Mouse (Mus musculus): ENCODE results near the gene Glyatl3. TPM values are rescaled to one million over a fixed set of nuclear protein-coding genes. Genes with fewer than 3 reads are reported as not detected.

Gene Glyatl3
- polyA plus RNA-seq (2012; rRNA removed), result not detected in 2 replicates

DNA sequence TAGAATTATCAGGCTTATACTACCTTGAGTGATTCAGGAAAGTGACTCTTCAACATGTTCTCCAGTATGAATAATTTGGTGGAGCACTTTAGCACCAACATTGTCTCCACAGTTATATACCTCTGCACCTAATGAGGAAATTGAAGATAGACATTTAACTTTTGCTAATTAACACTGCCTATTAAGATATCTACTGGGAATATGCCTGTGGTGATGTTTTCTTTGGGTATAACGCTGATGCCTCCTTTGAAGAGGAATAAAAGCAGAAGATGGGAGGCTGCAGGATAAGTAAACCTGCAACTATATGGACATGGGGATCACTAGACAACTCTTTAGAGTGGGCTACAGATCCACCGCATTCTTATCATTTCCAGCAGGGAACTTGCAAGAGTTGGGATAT lies at the start of gene Glyatl3:
Gene Glyatl3, minus strand, starts transcription at position 101 of the 400 bp plus-strand sequence.
- no peak for DNase-seq
- H3K27ac ChIP-seq (ENCODE audit: insufficient read depth, low read depth, low read length), result no peak within 1 kb of the TSS
- no peaks in the 10 kb centered on the region for H3K27me3 ChIP-seq (replicated peaks; ENCODE audit: control insufficient read depth, insufficient read depth, low read length)
- WGBS, result 94% methylated on average over 2 of the region's 2 CpGs
- no peak within 1 kb of the TSS for H3K4me3 ChIP-seq (ENCODE audit: insufficient read depth, low read depth, low read length)
- TF ChIP-seq CTCF (conservative IDR thresholded peaks at IDR 0.05; ENCODE audit: insufficient read depth, insufficient read length, low read depth, low read length) (no peak), POLR2A (IDR thresholded peaks at IDR 0.05; ENCODE audit: low read depth, low read length) (no peak)
- no peaks in the 10 kb centered on the region for H3K36me3 ChIP-seq (ENCODE audit: control insufficient read depth, insufficient read depth, low read length)
- no peaks in the 10 kb centered on the region for H3K4me1 ChIP-seq (ENCODE audit: control insufficient read depth, insufficient read depth, low read length)

- TF ChIP-seq CTCF (conservative IDR thresholded peaks at IDR 0.05; ENCODE audit: insufficient read depth, insufficient read length, low read depth, low read length), result no peak
- Histone ChIP-seq H3K27ac (ENCODE audit: insufficient read depth, low read depth, low read length) (no peak overlapping the region), H3K4me1 (ENCODE audit: control insufficient read depth, insufficient read depth, low read length) (no peaks in the 10 kb centered on the region), H3K36me3 (ENCODE audit: control insufficient read depth, insufficient read depth, low read length) (peaks cover 14% of the 10 kb centered on the region), H3K4me3 (ENCODE audit: insufficient read depth, low read depth, low read length) (no peak overlapping the region), H3K27me3 (replicated peaks; ENCODE audit: control insufficient read depth, insufficient read depth, low read length) (no peaks in the 10 kb centered on the region)
- WGBS, result 83% methylated on average over 3 of the region's 3 CpGs
- DNase-seq, result no peak
Observed at GRCm38 (mm10) chr17:40948518-40948917, 34.4 kb upstream of the Glyatl3 start.

GRCm38 (mm10) chr17:40934420-40935231 lies 20.5 kb upstream of the Glyatl3 start, which contains the start of the genes Mut and Cenpq:
Gene Mut, plus strand, starts transcription at chr17:40934685.
Gene Cenpq, minus strand, starts transcription at chr17:40935047.
- peaks cover 3% of the 10 kb centered on the region; the same call in 1 of the 2 replicates for H3K36me3 ChIP-seq (ENCODE audit: control insufficient read depth, insufficient read depth, low read length)
- peak; percentile 42 for TF ChIP-seq POLR2A (IDR thresholded peaks at IDR 0.05; ENCODE audit: low read depth, low read length)
- TF ChIP-seq CTCF (conservative IDR thresholded peaks at IDR 0.05; ENCODE audit: insufficient read depth, insufficient read length, low read depth, low read length), result no peak
- H3K27me3 ChIP-seq (replicated peaks; ENCODE audit: control insufficient read depth, insufficient read depth, low read length), result no peaks in the 10 kb centered on the region
- DNase-seq, result peak; percentile 99
- WGBS, result under 1% methylated on average over 50 of the region's 50 CpGs
- H3K4me1 ChIP-seq (ENCODE audit: control insufficient read depth, insufficient read depth, low read length), result 0 out of 2 replicates have a peak, but pooled peaks cover 3% of the 10 kb centered on the region
- H3K27ac ChIP-seq (ENCODE audit: insufficient read depth, low read depth, low read length), result peak within 1 kb of the TSS; percentile 99
- peak within 1 kb of the TSS; percentile 90 for H3K4me3 ChIP-seq (ENCODE audit: insufficient read depth, low read depth, low read length)

DNA sequence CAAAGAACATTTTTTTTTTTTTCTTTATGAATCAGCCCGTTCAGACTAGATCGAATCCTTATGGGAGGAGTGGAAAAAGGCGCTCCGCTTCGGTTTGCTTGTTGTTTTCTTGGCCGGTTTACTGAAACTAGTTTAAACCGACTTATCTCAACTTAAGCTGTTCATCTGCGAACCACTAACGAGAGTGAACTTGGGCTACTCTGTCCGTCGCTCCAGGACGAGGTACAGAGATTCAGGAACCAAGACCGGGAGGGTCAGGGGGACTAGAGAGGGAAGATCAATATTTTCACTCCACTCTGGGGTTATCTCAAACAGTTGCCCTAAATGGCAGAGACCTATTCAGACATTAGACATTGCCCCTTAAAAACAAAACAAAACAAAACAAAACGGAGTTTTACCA lies 19.8 kb upstream of the Glyatl3 start:
- no peak for DNase-seq
- H3K4me3 ChIP-seq (ENCODE audit: insufficient read depth, low read depth, low read length), result peak overlapping the region; percentile 51
- WGBS, result under 1% methylated on average over 14 of the region's 14 CpGs
- no peak overlapping the region for H3K27ac ChIP-seq (ENCODE audit: insufficient read depth, low read depth, low read length)
- H3K36me3 ChIP-seq (ENCODE audit: control insufficient read depth, insufficient read depth, low read length), result peaks cover 3% of the 10 kb centered on the region; the same call in 1 of the 2 replicates
- no peaks in the 10 kb centered on the region for H3K27me3 ChIP-seq (replicated peaks; ENCODE audit: control insufficient read depth, insufficient read depth, low read length)
- 0 out of 2 replicates have a peak, but pooled peaks cover 3% of the 10 kb centered on the region for H3K4me1 ChIP-seq (ENCODE audit: control insufficient read depth, insufficient read depth, low read length)
- TF ChIP-seq POLR2A (IDR thresholded peaks at IDR 0.05; ENCODE audit: low read depth, low read length) (no peak), CTCF (conservative IDR thresholded peaks at IDR 0.05; ENCODE audit: insufficient read depth, insufficient read length, low read depth, low read length) (no peak)

DNA sequence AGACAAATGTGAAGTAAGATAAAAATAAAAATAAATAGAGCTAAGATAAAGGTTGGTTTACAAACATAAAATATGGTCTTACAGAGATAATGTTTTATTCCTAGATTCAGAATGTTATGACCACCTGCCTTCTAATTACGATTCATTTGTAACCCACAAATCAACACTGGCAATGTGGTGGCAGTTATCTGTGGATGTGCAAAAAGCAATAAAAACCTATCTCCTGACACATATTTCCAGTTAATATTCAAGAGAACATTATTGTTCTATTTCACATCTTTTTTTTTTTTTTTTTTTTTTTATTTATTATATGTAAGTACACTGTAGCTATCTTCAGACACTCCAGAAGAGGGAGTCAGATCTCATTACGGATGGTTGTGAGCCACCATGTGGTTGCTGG lies 1.3 kb upstream of the Glyatl3 start:
- no peak for DNase-seq
- WGBS, result 97% methylated on average over 2 of the region's 2 CpGs
- Histone ChIP-seq H3K36me3 (ENCODE audit: control insufficient read depth, insufficient read depth, low read length) (no peaks in the 10 kb centered on the region), H3K27ac (ENCODE audit: insufficient read depth, low read depth, low read length) (no peak overlapping the region), H3K4me1 (ENCODE audit: control insufficient read depth, insufficient read depth, low read length) (no peaks in the 10 kb centered on the region), H3K4me3 (ENCODE audit: insufficient read depth, low read depth, low read length) (no peak overlapping the region), H3K27me3 (replicated peaks; ENCODE audit: control insufficient read depth, insufficient read depth, low read length) (no peaks in the 10 kb centered on the region)
- TF ChIP-seq CTCF (conservative IDR thresholded peaks at IDR 0.05; ENCODE audit: insufficient read depth, insufficient read length, low read depth, low read length) (no peak), POLR2A (IDR thresholded peaks at IDR 0.05; ENCODE audit: low read depth, low read length) (no peak)

DNA sequence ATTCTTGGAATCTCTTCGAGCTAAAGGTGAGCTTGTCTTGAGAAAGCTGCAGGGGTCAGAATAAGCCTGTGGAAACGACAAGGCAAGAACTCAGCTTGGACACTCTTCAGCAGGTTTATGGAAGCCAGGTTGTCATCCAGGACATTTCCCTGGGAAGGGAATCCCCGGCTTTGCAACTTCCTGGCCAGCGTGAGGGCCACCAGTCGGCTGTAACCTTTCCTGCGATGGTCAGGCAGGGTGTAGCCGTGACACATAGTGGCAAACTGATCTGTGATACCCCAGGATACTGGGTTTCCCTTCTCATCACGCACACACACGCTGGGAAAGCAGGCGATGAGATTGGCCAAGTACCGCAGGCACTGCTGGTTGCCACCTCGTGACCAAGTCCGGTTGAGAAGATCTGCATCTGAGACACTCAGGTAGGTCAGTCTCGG lies 9.4 kb downstream of the Glyatl3 start:
- no peak for TF ChIP-seq POLR2A (IDR thresholded peaks at IDR 0.05; ENCODE audit: low read depth, low read length)
- TF ChIP-seq CTCF (conservative IDR thresholded peaks at IDR 0.05; ENCODE audit: insufficient read depth, insufficient read length, low read depth, low read length), result no peak
- no peaks in the 10 kb centered on the region for H3K27me3 ChIP-seq (replicated peaks; ENCODE audit: control insufficient read depth, insufficient read depth, low read length)
- no peak for DNase-seq
- peak overlapping the region; percentile 20; the same call in 1 of the 2 replicates for H3K4me3 ChIP-seq (ENCODE audit: insufficient read depth, low read depth, low read length)
- H3K4me1 ChIP-seq (ENCODE audit: control insufficient read depth, insufficient read depth, low read length), result no peaks in the 10 kb centered on the region
- 6% methylated on average over 14 of the region's 14 CpGs for WGBS
- no peak overlapping the region for H3K27ac ChIP-seq (ENCODE audit: insufficient read depth, low read depth, low read length)
- H3K36me3 ChIP-seq (ENCODE audit: control insufficient read depth, insufficient read depth, low read length), result no peaks in the 10 kb centered on the region

DNA sequence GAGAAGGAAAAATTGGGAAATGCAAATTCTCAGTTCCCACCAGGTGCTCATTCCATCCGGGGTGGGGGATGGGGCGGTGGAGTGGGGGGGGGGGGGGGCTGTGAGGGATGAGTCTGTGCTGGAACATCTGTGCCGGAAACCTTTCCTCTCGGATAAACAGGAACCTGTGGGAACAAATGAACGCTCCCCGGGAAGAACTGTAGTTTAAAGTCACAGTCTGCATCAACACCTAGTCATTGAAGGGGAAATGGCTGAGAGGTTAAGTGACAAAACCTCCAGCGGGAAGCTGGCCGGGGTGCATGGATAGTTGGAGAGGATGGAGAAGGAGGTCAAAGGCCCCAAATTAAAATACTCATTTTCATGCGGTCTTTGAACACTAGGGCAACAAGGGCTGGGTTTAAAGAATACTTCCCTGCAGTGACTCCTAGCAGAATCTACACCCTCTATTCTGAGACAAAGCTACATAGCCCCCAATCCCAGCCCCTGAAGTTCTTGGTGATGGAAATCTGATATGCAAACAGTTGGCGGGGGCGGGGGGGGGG lies 10.0 kb downstream of the Glyatl3 start:
- H3K4me1 ChIP-seq (ENCODE audit: control insufficient read depth, insufficient read depth, low read length), result no peaks in the 10 kb centered on the region
- no peak for TF ChIP-seq CTCF (conservative IDR thresholded peaks at IDR 0.05; ENCODE audit: insufficient read depth, insufficient read length, low read depth, low read length)
- no peak for TF ChIP-seq POLR2A (IDR thresholded peaks at IDR 0.05; ENCODE audit: low read depth, low read length)
- H3K27me3 ChIP-seq (replicated peaks; ENCODE audit: control insufficient read depth, insufficient read depth, low read length), result no peaks in the 10 kb centered on the region
- H3K27ac ChIP-seq (ENCODE audit: insufficient read depth, low read depth, low read length), result no peak overlapping the region
- DNase-seq, result no peak
- 10% methylated on average over 11 of the region's 11 CpGs for WGBS
- no peak overlapping the region for H3K4me3 ChIP-seq (ENCODE audit: insufficient read depth, low read depth, low read length)
- H3K36me3 ChIP-seq (ENCODE audit: control insufficient read depth, insufficient read depth, low read length), result no peaks in the 10 kb centered on the region
